Mouse (Mus musculus): ENCODE data around the gene Wap.

- no peak for TF ChIP-seq CTCF (IDR thresholded peaks at IDR 0.05; ENCODE audit: low read depth, low read length)
- TF ChIP-seq POLR2A (IDR thresholded peaks at IDR 0.05; ENCODE audit: borderline replicate concordance, low read depth, low read length): no peak
These were observed 36.6 kb downstream of the Wap start for GRCm38 (mm10) chr11:6601649-6602480.
